Mouse (Mus musculus) heart, adult 2 months (tissue): ENCODE data around the gene Il23a.

Experiments
- CTCF ChIP-seq: fragments of 200-600 bp; IDR thresholded peaks from 2 replicates; pipeline ENCODE4 v1.8.1; 2022; ENCODE audit warnings: antibody characterized with exemption, mild to moderate bottlenecking, moderate library complexity
- EP300 ChIP-seq: fragments of 200-500 bp; IDR thresholded peaks from 2 replicates; pipeline ENCODE4 v1.6.1; 2011; ENCODE audit warnings: low read depth, low read length, control low read depth; ENCODE audit not compliant: insufficient read depth
- POLR2A ChIP-seq: fragments of 200-500 bp; IDR thresholded peaks from 2 replicates; pipeline ENCODE4 v1.6.1; 2011; ENCODE audit warnings: mild to moderate bottlenecking, low read depth, low read length, control low read depth; ENCODE audit not compliant: insufficient read depth

- no peak for TF ChIP-seq EP300
- TF ChIP-seq CTCF, result peak; percentile 31
- TF ChIP-seq POLR2A, result no peak
Observed at GRCm38 (mm10) chr10:128270866-128271265, 27.7 kb downstream of the Il23a start.
